Mouse (Mus musculus) cerebellum, adult 18-20 months (tissue): ENCODE measurements around the gene Picalm.
A peak's percentile ranks its signal among the peaks of the same experiment; 100 is the strongest.
"Not testable (repeated sequence)": the region's sequence is repeated elsewhere in the genome, so short reads cannot be mapped to it uniquely, and the experiment has no call there.

Source experiments
- DNase-seq, 2 experiments: peaks; one replicate each; pipeline ENCODE4 v3.0.0; 2021

Gene Picalm

GRCm38 (mm10) chr7:90132322-90132721 is 2.3 kb downstream of the Picalm start:
- no peak for DNase-seq

- DNase-seq: no peak
Measured at GRCm38 (mm10) chr7:90136736-90137135, 6.7 kb downstream of the Picalm start.

- no peak for DNase-seq
Measured at GRCm38 (mm10) chr7:90138359-90138758, 8.3 kb downstream of the Picalm start.

GRCm38 (mm10) chr7:90140290-90140689 is 10.3 kb downstream of the Picalm start:
- DNase-seq: no peak

- no peak for DNase-seq
Measured at GRCm38 (mm10) chr7:90144275-90144674, 14.3 kb downstream of the Picalm start.

GRCm38 (mm10) chr7:90144971-90145370 is 15.0 kb downstream of the Picalm start:
- no peak for DNase-seq

- no peak for DNase-seq
Measured at GRCm38 (mm10) chr7:90145376-90145775, 15.4 kb downstream of the Picalm start.

GRCm38 (mm10) chr7:90145897-90146296 is 15.9 kb downstream of the Picalm start:
- peak in 1 of 2 experiments; percentile 40 for DNase-seq

- no peak for DNase-seq
Measured at GRCm38 (mm10) chr7:90146321-90146720, 16.3 kb downstream of the Picalm start.

- DNase-seq: no peak
Measured at GRCm38 (mm10) chr7:90148023-90148422, 18.0 kb downstream of the Picalm start.

GRCm38 (mm10) chr7:90148516-90148915 is 18.5 kb downstream of the Picalm start:
- DNase-seq: no peak

- peak; percentile 66 to 82 for DNase-seq
Measured at GRCm38 (mm10) chr7:90150311-90150710, 20.3 kb downstream of the Picalm start.

GRCm38 (mm10) chr7:90158034-90158433 is 28.0 kb downstream of the Picalm start:
- DNase-seq: peak in 1 of 2 experiments; percentile 15

- DNase-seq: no peak
Measured at GRCm38 (mm10) chr7:90160598-90160997, 30.6 kb downstream of the Picalm start.

- no peak for DNase-seq
Measured at GRCm38 (mm10) chr7:90164276-90164675, 34.3 kb downstream of the Picalm start.

GRCm38 (mm10) chr7:90165970-90166369 is 36.0 kb downstream of the Picalm start:
- DNase-seq: no peak

GRCm38 (mm10) chr7:90167777-90168176 is 37.8 kb downstream of the Picalm start:
- DNase-seq: not testable (repeated sequence)

GRCm38 (mm10) chr7:90173778-90174177 is 43.8 kb downstream of the Picalm start:
- no peak for DNase-seq

GRCm38 (mm10) chr7:90175576-90175975 is 45.6 kb downstream of the Picalm start:
- no peak for DNase-seq

- DNase-seq: no peak
Measured at GRCm38 (mm10) chr7:90180635-90181034, 50.6 kb downstream of the Picalm start.

- no peak for DNase-seq
Measured at GRCm38 (mm10) chr7:90200251-90200650, 70.2 kb downstream of the Picalm start.

- DNase-seq: no peak
Measured at GRCm38 (mm10) chr7:90201877-90202465, 72.0 kb downstream of the Picalm start.

- no peak for DNase-seq
Measured at GRCm38 (mm10) chr7:90203914-90204313, 73.9 kb downstream of the Picalm start.

- DNase-seq: no peak
Measured at GRCm38 (mm10) chr7:90210116-90210515, 80.1 kb downstream of the Picalm start.

GRCm38 (mm10) chr7:90210947-90211346 is 80.9 kb downstream of the Picalm start:
- no peak for DNase-seq
